Mouse (Mus musculus) MEL (cell line): Measurements from ENCODE around the gene Dlgap3. TPM values are rescaled to one million over a fixed set of nuclear protein-coding genes. Genes with fewer than 3 reads are reported as not detected.

Source experiments
- DNase-seq: peaks from one replicate; pipeline ENCODE4 v3.0.0; 2011; ENCODE audit warnings: low read depth, low spot score
- H3K27ac ChIP-seq: 2 replicates; pipeline ENCODE4 v1.5.1; 2012; ENCODE audit warnings: low read depth, mild to moderate bottlenecking, control low read depth, low read length, moderate library complexity; ENCODE audit not compliant: control insufficient read depth
- H3K27me3 ChIP-seq, 2 experiments: fragments of 150-350 bp in 1 of 2; sonication (generic) in 1 of 2; 2 replicates each; pipeline ENCODE4 v1.6.1; 2012; ENCODE audit warnings: low read length in 2 of 2, mild to moderate bottlenecking in 2 of 2, improper control_type of control experiment in 1 of 2, moderate library complexity in 1 of 2; ENCODE audit not compliant: insufficient read depth in 2 of 2, control insufficient read depth in 1 of 2
- H3K36me3 ChIP-seq, 2 experiments: 2 replicates each; pipeline ENCODE4 v1.6.1; 2012 to 2014; ENCODE audit warnings: low read length in 2 of 2, improper control_type of control experiment in 1 of 2, inconsistent platforms in 1 of 2, mild to moderate bottlenecking in 1 of 2; ENCODE audit not compliant: insufficient read depth in 2 of 2, control insufficient read depth in 1 of 2
- H3K4me1 ChIP-seq, 2 experiments: fragments of 150-350 bp in 1 of 2; sonication (generic) in 1 of 2; 2 replicates each; pipeline ENCODE4 v1.6.1; 2012; ENCODE audit warnings: low read length in 2 of 2, improper control_type of control experiment in 1 of 2, mild to moderate bottlenecking in 1 of 2; ENCODE audit not compliant: insufficient read depth in 2 of 2, control insufficient read depth in 1 of 2
- H3K4me3 ChIP-seq, 2 experiments: fragments of 150-350 bp in 1 of 2; sonication (generic) in 1 of 2; 2 replicates each; pipeline ENCODE4 v1.5.1; 2012; ENCODE audit warnings: low read depth in 2 of 2, low read length in 2 of 2, mild to moderate bottlenecking in 2 of 2, moderate library complexity in 2 of 2, control low read depth in 1 of 2, improper control_type of control experiment in 1 of 2; ENCODE audit not compliant: control insufficient read depth in 1 of 2, insufficient read depth in 1 of 2
- H3K79me2 ChIP-seq: 2 replicates; pipeline ENCODE4 v1.6.1; 2012; ENCODE audit warnings: mild to moderate bottlenecking, low read length, moderate library complexity; ENCODE audit not compliant: control insufficient read depth, poor library complexity, insufficient read depth
- H3K9ac ChIP-seq: 2 replicates; pipeline ENCODE4 v1.6.1; 2012; ENCODE audit warnings: low read depth, mild to moderate bottlenecking, control low read depth, low read length, moderate library complexity; ENCODE audit not compliant: control insufficient read depth, poor library complexity, severe bottlenecking
- H3K9me3 ChIP-seq: fragments of 150-350 bp; sonication (generic); replicated peaks from 2 replicates; pipeline ENCODE4 v1.6.1; 2012; ENCODE audit warnings: mild to moderate bottlenecking, low read length, improper control_type of control experiment, moderate library complexity; ENCODE audit not compliant: insufficient read depth
- BHLHE40 ChIP-seq: IDR thresholded peaks from 2 replicates; pipeline ENCODE4 v1.6.1; 2012; ENCODE audit warnings: low read depth, mild to moderate bottlenecking, inconsistent platforms, low read length, improper control_type of control experiment, borderline replicate concordance
- CHD1 ChIP-seq: IDR thresholded peaks from 2 replicates; pipeline ENCODE4 v1.6.1; 2012; ENCODE audit warnings: low read depth, mild to moderate bottlenecking, inconsistent platforms, low read length, improper control_type of control experiment
- EP300 ChIP-seq, 2 experiments: IDR thresholded peaks; 2 replicates each; pipeline ENCODE4 v1.6.1; 2011; ENCODE audit warnings: improper control_type of control experiment in 2 of 2, low read length in 2 of 2, low read depth in 1 of 2, mild to moderate bottlenecking in 1 of 2
- ETS1 ChIP-seq: IDR thresholded peaks from 2 replicates; pipeline ENCODE4 v1.6.1; 2012; ENCODE audit warnings: low read depth, mild to moderate bottlenecking, inconsistent platforms, low read length, improper control_type of control experiment, moderate library complexity
- GABPA ChIP-seq: IDR thresholded peaks from 2 replicates; pipeline ENCODE4 v1.6.1; 2012; ENCODE audit warnings: low read depth, mild to moderate bottlenecking, inconsistent platforms, low read length, improper control_type of control experiment, moderate library complexity
- GATA1 ChIP-seq: IDR thresholded peaks from 2 replicates; pipeline ENCODE4 v1.6.1; 2011; ENCODE audit warnings: low read depth, low read length, improper control_type of control experiment
- HCFC1 ChIP-seq: IDR thresholded peaks from 2 replicates; pipeline ENCODE4 v1.6.1; 2012; ENCODE audit warnings: low read depth, mild to moderate bottlenecking, inconsistent platforms, low read length, improper control_type of control experiment, moderate library complexity
- JUND ChIP-seq: IDR thresholded peaks from 2 replicates; pipeline ENCODE4 v1.6.1; 2011; ENCODE audit warnings: low read depth, mild to moderate bottlenecking, improper control_type of control experiment, low read length
- KAT2A ChIP-seq: conservative IDR thresholded peaks from 2 replicates; pipeline ENCODE4 v1.6.1; 2012; ENCODE audit warnings: low read depth, low read length, improper control_type of control experiment, inconsistent platforms
- MAX ChIP-seq: IDR thresholded peaks from 2 replicates; pipeline ENCODE4 v1.6.1; 2011; ENCODE audit warnings: low read length, improper control_type of control experiment
- MAZ ChIP-seq: IDR thresholded peaks from 2 replicates; pipeline ENCODE4 v1.6.1; 2012; ENCODE audit warnings: low read depth, mild to moderate bottlenecking, inconsistent platforms, low read length, improper control_type of control experiment
- MEF2A ChIP-seq: IDR thresholded peaks from 2 replicates; pipeline ENCODE4 v1.6.1; 2014; ENCODE audit warnings: low read depth, mild to moderate bottlenecking, inconsistent platforms, low read length, improper control_type of control experiment; ENCODE audit not compliant: poor library complexity, insufficient replicate concordance, severe bottlenecking; ENCODE audit errors: extremely low read depth
- MYB ChIP-seq: IDR thresholded peaks from 2 replicates; pipeline ENCODE4 v1.6.1; 2011; ENCODE audit warnings: mild to moderate bottlenecking, low read depth, low read length, improper control_type of control experiment
- MYC ChIP-seq: IDR thresholded peaks from 2 replicates; pipeline ENCODE4 v1.6.1; 2011; ENCODE audit warnings: low read depth, mild to moderate bottlenecking, low read length, improper control_type of control experiment, moderate library complexity
- NELFE ChIP-seq: IDR thresholded peaks from 2 replicates; pipeline ENCODE4 v1.6.1; 2011; ENCODE audit warnings: low read depth, low read length, improper control_type of control experiment
- NRF1 ChIP-seq: IDR thresholded peaks from 2 replicates; pipeline ENCODE4 v1.6.1; 2014; ENCODE audit warnings: low read depth, mild to moderate bottlenecking, inconsistent platforms, low read length, improper control_type of control experiment, moderate library complexity; ENCODE audit not compliant: poor library complexity, insufficient read depth, severe bottlenecking
- POLR2A ChIP-seq, 2 experiments: IDR thresholded peaks; 2 replicates each; pipeline ENCODE4 v1.6.1; 2011 to 2012; ENCODE audit warnings: low read length in 2 of 2, mild to moderate bottlenecking in 2 of 2, control low read depth in 1 of 2, improper control_type of control experiment in 1 of 2, low read depth in 1 of 2, moderate library complexity in 1 of 2; ENCODE audit not compliant: control insufficient read depth in 1 of 2, insufficient read depth in 1 of 2, poor library complexity in 1 of 2
- POLR2AphosphoS2 ChIP-seq: IDR thresholded peaks from 2 replicates; pipeline ENCODE4 v1.6.1; 2011; ENCODE audit warnings: low read length, improper control_type of control experiment
- RCOR1 ChIP-seq: IDR thresholded peaks from 2 replicates; pipeline ENCODE4 v1.6.1; 2012; ENCODE audit warnings: low read depth, mild to moderate bottlenecking, inconsistent platforms, low read length, improper control_type of control experiment
- SIN3A ChIP-seq: IDR thresholded peaks from 2 replicates; pipeline ENCODE4 v1.6.1; 2012; ENCODE audit warnings: low read length, improper control_type of control experiment, inconsistent platforms
- TAL1 ChIP-seq: IDR thresholded peaks from 2 replicates; pipeline ENCODE4 v1.6.1; 2012; ENCODE audit warnings: mild to moderate bottlenecking, inconsistent platforms, low read length, moderate library complexity, mixed read lengths
- TBP ChIP-seq: IDR thresholded peaks from 2 replicates; pipeline ENCODE4 v1.8.0; 2011; ENCODE audit warnings: low read depth, low read length, improper control_type of control experiment
- TCF12 ChIP-seq: IDR thresholded peaks from 2 replicates; pipeline ENCODE4 v1.6.1; 2014; ENCODE audit warnings: low read depth, mild to moderate bottlenecking, inconsistent platforms, low read length, improper control_type of control experiment, moderate library complexity
- UBTF ChIP-seq: IDR thresholded peaks from 2 replicates; pipeline ENCODE4 v1.6.1; 2012; ENCODE audit warnings: low read depth, mild to moderate bottlenecking, inconsistent platforms, low read length, improper control_type of control experiment, moderate library complexity, borderline replicate concordance; ENCODE audit not compliant: insufficient read depth
- USF1 ChIP-seq: IDR thresholded peaks from 2 replicates; pipeline ENCODE4 v1.6.1; 2014; ENCODE audit warnings: low read depth, mild to moderate bottlenecking, inconsistent platforms, low read length, improper control_type of control experiment, moderate library complexity
- ZKSCAN1 ChIP-seq: IDR thresholded peaks from 2 replicates; pipeline ENCODE4 v1.6.1; 2012; ENCODE audit warnings: low read depth, mild to moderate bottlenecking, inconsistent platforms, low read length, improper control_type of control experiment, moderate library complexity
- ZMIZ1 ChIP-seq: IDR thresholded peaks from 2 replicates; pipeline ENCODE4 v1.6.1; 2012; ENCODE audit warnings: low read depth, mild to moderate bottlenecking, inconsistent platforms, low read length, improper control_type of control experiment, moderate library complexity
- polyA plus RNA-seq, 2 experiments: library from polyadenylated mRNA; stranded (reverse) in 1 of 2; unstranded in 1 of 2; fragments of >175 nt in 1 of 2; fragments of >200 nt in 1 of 2; gene quantifications; 2 replicates each; pipeline versions ENCODE4 v1.2.1 to v1.2.4; 2012; ENCODE audit warnings: low replicate concordance in 2 of 2, low read depth in 1 of 2; ENCODE audit not compliant: insufficient read length in 2 of 2, insufficient read depth in 1 of 2, missing spikeins in 1 of 2
- total RNA-seq: library from RNA; depleted of rRNA; stranded (reverse); fragments of 300-350 nt; gene quantifications from 2 replicates; pipeline ENCODE4 v1.2.3, GENCODE M21; 2012

The Dlgap3 gene
- total and polyA plus RNA-seq, 3 experiments, result not detected

GRCm38 (mm10) chr4:127167096-127167495 is 1.9 kb upstream of the Dlgap3 start:
- Histone ChIP-seq H3K79me2 (no peaks in the 10 kb centered on the region), H3K4me1 (no peaks in the 10 kb centered on the region), H3K27ac (no peak overlapping the region), H3K9ac (no peak overlapping the region), H3K9me3 (no peaks in the 10 kb centered on the region), H3K4me3 (no peak overlapping the region), H3K36me3 (no peaks in the 10 kb centered on the region), H3K27me3 (no peaks in the 10 kb centered on the region)
- TF ChIP-seq POLR2AphosphoS2, result no peak
- no peak for TF ChIP-seq ZMIZ1
- TF ChIP-seq NRF1, result no peak
- DNase-seq, result no peak

- TF ChIP-seq RCOR1 (no peak), MYC (no peak), GABPA (no peak), NRF1 (no peak), MYB (no peak), EP300 (IDR thresholded peaks at IDR 0.05; ENCODE audit: low read depth in 1 of 2, low read length in 2 of 2) (no peak), SIN3A (no peak), GATA1 (no peak), NELFE (no peak), ZKSCAN1 (no peak), BHLHE40 (no peak), USF1 (no peak), MAX (no peak)
- Histone ChIP-seq H3K4me3 (no peak overlapping the region), H3K9ac (no peak overlapping the region), H3K4me1 (no peaks in the 10 kb centered on the region), H3K79me2 (no peaks in the 10 kb centered on the region), H3K36me3 (no peaks in the 10 kb centered on the region), H3K27me3 (no peaks in the 10 kb centered on the region), H3K27ac (no peak overlapping the region), H3K9me3 (no peaks in the 10 kb centered on the region)
- no peak for DNase-seq
Observed at GRCm38 (mm10) chr4:127167731-127168130, 1.3 kb upstream of the Dlgap3 start.

- Histone ChIP-seq H3K9me3 (no peaks in the 10 kb centered on the region), H3K4me1 (no peaks in the 10 kb centered on the region), H3K79me2 (no peaks in the 10 kb centered on the region), H3K27ac (no peak overlapping the region), H3K9ac (no peak overlapping the region), H3K36me3 (no peaks in the 10 kb centered on the region), H3K27me3 (no peaks in the 10 kb centered on the region), H3K4me3 (no peak overlapping the region)
- DNase-seq, result no peak
- TF ChIP-seq CHD1 (no peak), TBP (no peak), JUND (no peak), GATA1 (no peak), MAX (no peak), MEF2A (no peak), POLR2AphosphoS2 (no peak), POLR2A (IDR thresholded peaks at IDR 0.05; ENCODE audit: control insufficient read depth in 1 of 2, insufficient read depth in 1 of 2, low read depth in 1 of 2, low read length in 2 of 2, poor library complexity in 1 of 2) (no peak), UBTF (no peak), HCFC1 (no peak), MAZ (no peak), TCF12 (no peak), ETS1 (no peak), TAL1 (no peak), KAT2A (no peak)
Observed at GRCm38 (mm10) chr4:127168211-127168913, 642 bp upstream of the Dlgap3 start.
